Mouse (Mus musculus): ENCODE data around the gene Map1b. TPM values are rescaled to one million over a fixed set of nuclear protein-coding genes. Genes with fewer than 3 reads are reported as not detected.

The Map1b gene
- total RNA-seq, 2 experiments from 2014 or later, result 0.04 to 0.94 TPM

GRCm38 (mm10) chr13:99413481-99414351 is 102.6 kb downstream of the Map1b start:
- no peak for ATAC-seq (replicated peaks; ENCODE audit: poor library complexity)

GRCm38 (mm10) chr13:99412477-99413080 is 103.8 kb downstream of the Map1b start:
- ATAC-seq (replicated peaks; ENCODE audit: poor library complexity), result peak; percentile 84

GRCm38 (mm10) chr13:99411761-99412160 is 104.6 kb downstream of the Map1b start:
- no peak for ATAC-seq (replicated peaks; ENCODE audit: poor library complexity)

- no peak for ATAC-seq (replicated peaks; ENCODE audit: poor library complexity)
Observed at GRCm38 (mm10) chr13:99410611-99411515, 105.5 kb downstream of the Map1b start.

GRCm38 (mm10) chr13:99409216-99409615 is 107.1 kb downstream of the Map1b start:
- ATAC-seq (replicated peaks; ENCODE audit: poor library complexity), result no peak

- no peak for ATAC-seq (replicated peaks; ENCODE audit: poor library complexity)
Observed at GRCm38 (mm10) chr13:99399373-99399772, 117.0 kb downstream of the Map1b start.

- ATAC-seq (replicated peaks; ENCODE audit: poor library complexity), result no peak
Observed at GRCm38 (mm10) chr13:99398149-99398701, 118.1 kb downstream of the Map1b start.

GRCm38 (mm10) chr13:99397228-99397627 is 119.1 kb downstream of the Map1b start:
- no peak for ATAC-seq (replicated peaks; ENCODE audit: poor library complexity)

- ATAC-seq (replicated peaks; ENCODE audit: poor library complexity), result no peak
Observed at GRCm38 (mm10) chr13:99395531-99395930, 120.8 kb downstream of the Map1b start.

GRCm38 (mm10) chr13:99394694-99395093 is 121.6 kb downstream of the Map1b start:
- ATAC-seq (replicated peaks; ENCODE audit: poor library complexity), result no peak

- peak; percentile 88 for ATAC-seq (replicated peaks; ENCODE audit: poor library complexity)
Observed at GRCm38 (mm10) chr13:99393128-99393527, 123.2 kb downstream of the Map1b start.

- ATAC-seq (replicated peaks; ENCODE audit: poor library complexity), result no peak
Observed at GRCm38 (mm10) chr13:99391417-99391816, 124.9 kb downstream of the Map1b start.

GRCm38 (mm10) chr13:99387901-99388811 is 128.2 kb downstream of the Map1b start:
- peak; percentile 40 for ATAC-seq (replicated peaks; ENCODE audit: poor library complexity)

GRCm38 (mm10) chr13:99386341-99386740 is 130.0 kb downstream of the Map1b start:
- ATAC-seq (replicated peaks; ENCODE audit: poor library complexity), result no peak

GRCm38 (mm10) chr13:99385911-99386310 is 130.4 kb downstream of the Map1b start:
- no peak for ATAC-seq (replicated peaks; ENCODE audit: poor library complexity)

GRCm38 (mm10) chr13:99384555-99385203 is 131.7 kb downstream of the Map1b start:
- no peak for ATAC-seq (replicated peaks; ENCODE audit: poor library complexity)

GRCm38 (mm10) chr13:99382373-99382772 is 134.0 kb downstream of the Map1b start:
- ATAC-seq (replicated peaks; ENCODE audit: poor library complexity), result no peak

- no peak for ATAC-seq (replicated peaks; ENCODE audit: poor library complexity)
Observed at GRCm38 (mm10) chr13:99378223-99378622, 138.1 kb downstream of the Map1b start.

GRCm38 (mm10) chr13:99377055-99377454 is 139.3 kb downstream of the Map1b start:
- ATAC-seq (replicated peaks; ENCODE audit: poor library complexity), result no peak
